11 mouse cellular contexts compared by ENCODE assay signal in the genomic region with DNA sequence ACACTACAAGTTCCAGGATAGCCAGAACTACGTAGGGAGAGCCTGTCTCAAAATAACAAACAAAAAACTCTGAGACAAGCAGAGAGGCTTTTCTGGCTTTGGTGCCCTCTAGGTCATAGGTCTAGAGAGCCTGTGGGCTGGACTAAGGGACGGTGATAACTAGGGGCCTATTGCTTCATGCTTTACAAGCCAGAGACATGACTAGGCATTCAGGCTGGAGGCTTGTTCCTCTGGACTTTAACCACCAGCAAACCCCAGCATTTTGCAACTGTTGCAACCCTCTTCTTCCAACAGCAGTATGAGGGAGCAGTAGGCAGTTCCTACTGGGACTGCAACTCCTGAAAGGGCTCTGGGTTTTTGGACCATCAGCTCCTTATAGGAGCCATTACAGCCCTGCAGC. TPM values are rescaled to one million over a fixed set of nuclear protein-coding genes. Genes with fewer than 3 reads are reported as not detected.
DNase-seq lines count a peak whose midpoint lies in the region; ATAC-seq lines count a peak whose summit lies in the region.
"Had no signal": no experiment of that assay in that cellular context is flagged by ENCODE, and none has a peak within 500 bp of the region (broad histone marks: within the 10 kb centered on the region; RNA-seq: fewer than 3 reads in every experiment).

No protein-coding gene starts in this region.

- H3K9ac ChIP-seq in heart, embryonic 12.5 days: no peak overlapping the region
- H3K9ac ChIP-seq: midbrain, embryonic 12.5 days had no signal

- peak; percentile 82 for DNase-seq in heart, embryonic 10.5 days (ENCODE audit: low spot score)
- DNase-seq in adipocyte (ENCODE audit: low spot score): peak; percentile 81
- peak; percentile 22 for DNase-seq in kidney, postnatal 10 days
- no peak for DNase-seq in cerebellum, adult 18-20 months
- DNase-seq in embryonic facial prominence, embryonic 10.5 days (ENCODE audit: low spot score): no peak
- DNase-seq in left cerebral cortex, postnatal 4 days: no peak
- DNase-seq: gastrocnemius, postnatal 25 days had no signal

- no peaks in the 10 kb centered on the region for H3K36me3 ChIP-seq in heart, embryonic 10.5 days
- H3K36me3 ChIP-seq in heart, embryonic 12.5 days: no peaks in the 10 kb centered on the region
- H3K36me3 ChIP-seq in embryonic facial prominence, embryonic 10.5 days (replicated peaks): no peaks in the 10 kb centered on the region
- H3K36me3 ChIP-seq: midbrain, embryonic 12.5 days had no signal

- intact Hi-C loops in left cerebral cortex, postnatal 4 days (cut with DNase I): no loop called here

- peaks cover 32% of the 10 kb centered on the region for H3K4me1 ChIP-seq in heart, embryonic 10.5 days
- H3K4me1 ChIP-seq in heart, embryonic 12.5 days (replicated peaks): peaks cover 11% of the 10 kb centered on the region
- H3K4me1 ChIP-seq in embryonic facial prominence, embryonic 10.5 days: peaks cover 11% of the 10 kb centered on the region

- no peak overlapping the region for H3K4me2 ChIP-seq in heart, embryonic 12.5 days
- H3K4me2 ChIP-seq: midbrain, embryonic 12.5 days had no signal

- peaks cover 7% of the 10 kb centered on the region; the same call in 1 of the 2 replicates for H3K27me3 ChIP-seq in heart, embryonic 10.5 days (ENCODE audit: insufficient read depth, poor library complexity, severe bottlenecking)
- H3K27me3 ChIP-seq in heart, embryonic 12.5 days (replicated peaks): no peaks in the 10 kb centered on the region
- peaks cover 47% of the 10 kb centered on the region for H3K27me3 ChIP-seq in embryonic facial prominence, embryonic 10.5 days (replicated peaks; ENCODE audit: low read depth, poor library complexity, severe bottlenecking)
- H3K27me3 ChIP-seq: CH12.LX had no signal

- no peak for ATAC-seq in heart, embryonic 12.5 days (ENCODE audit: insufficient number of reproducible peaks, low FRiP score)
- ATAC-seq in megakaryocyte progenitor cell, adult 5-6 weeks (replicated peaks; ENCODE audit: poor library complexity): peak; percentile 67

- 25% methylated on average over 2 of the region's 2 CpGs for WGBS in heart, embryonic 10.5 days
- 28% methylated on average over 2 of the region's 2 CpGs for WGBS in heart, embryonic 12.5 days
- 42% methylated on average over 2 of the region's 2 CpGs for WGBS in embryonic facial prominence, embryonic 10.5 days

- no peaks in the 10 kb centered on the region for H3K9me3 ChIP-seq in heart, embryonic 10.5 days
- H3K9me3 ChIP-seq in heart, embryonic 12.5 days (replicated peaks): no peaks in the 10 kb centered on the region
- no peaks in the 10 kb centered on the region; the same call in 1 of the 2 replicates for H3K9me3 ChIP-seq in embryonic facial prominence, embryonic 10.5 days
- H3K9me3 ChIP-seq: midbrain, embryonic 12.5 days had no signal

- H3K27ac ChIP-seq in heart, embryonic 10.5 days: peak overlapping the region; percentile 50; the same call in 1 of the 2 replicates
- no peak overlapping the region for H3K27ac ChIP-seq in heart, embryonic 12.5 days (ENCODE audit: poor library complexity, severe bottlenecking)
- H3K27ac ChIP-seq in embryonic facial prominence, embryonic 10.5 days (replicated peaks): no peak overlapping the region
- H3K27ac ChIP-seq: midbrain, embryonic 12.5 days had no signal

- H3K4me3 ChIP-seq in heart, embryonic 10.5 days: no peak overlapping the region
- no peak overlapping the region for H3K4me3 ChIP-seq in heart, embryonic 12.5 days
- no peak overlapping the region for H3K4me3 ChIP-seq in embryonic facial prominence, embryonic 10.5 days
- H3K4me3 ChIP-seq: midbrain, embryonic 12.5 days had no signal

RNA-seq across cellular contexts. Expression of gene Susd1, which starts 1.5 kb away (rescaled TPM):
- polyA plus RNA-seq in heart, embryonic 10.5 days (2016; fragmentation: Nextera tagmentation; extraction: Ambion mirVana): 8.1 and 9.7 TPM in 2 replicates
- polyA plus RNA-seq in heart, embryonic 12.5 days (2016; fragmentation: Nextera tagmentation; extraction: Ambion mirVana): 9.0 and 10.0 TPM in 2 replicates
- 46.3 and 54.3 TPM in 2 replicates for total RNA-seq in megakaryocyte progenitor cell, adult 5-6 weeks (2015)
- 92.2 and 105 TPM in 2 replicates for total RNA-seq in megakaryocyte progenitor cell, adult 5-6 weeks (2017)
- polyA plus RNA-seq in embryonic facial prominence, embryonic 10.5 days (2016; fragmentation: Nextera tagmentation; extraction: Ambion mirVana): 1.6 and 2.2 TPM in 2 replicates
- 1 to 10 TPM; 6.0 to 6.4 TPM for total RNA-seq in left cerebral cortex, postnatal 4 days (2021)

Comparison
In these comparisons a context has a peak if more than half of its experiments do, and no peak if none do; other contexts are left out.
1. DNase-seq: peak in heart, embryonic 10.5 days (single experiment), adipocyte (single experiment) and kidney, postnatal 10 days (single experiment); none in cerebellum, adult 18-20 months (0 of 2), embryonic facial prominence, embryonic 10.5 days (single experiment) and left cerebral cortex, postnatal 4 days (single experiment).